Mouse (Mus musculus): Measurements from ENCODE around the gene Zfp92. TPM values are rescaled to one million over a fixed set of nuclear protein-coding genes. Genes with fewer than 3 reads are reported as not detected.

Zfp92 gene
- total and polyA plus RNA-seq, 3 experiments: not detected

DNA sequence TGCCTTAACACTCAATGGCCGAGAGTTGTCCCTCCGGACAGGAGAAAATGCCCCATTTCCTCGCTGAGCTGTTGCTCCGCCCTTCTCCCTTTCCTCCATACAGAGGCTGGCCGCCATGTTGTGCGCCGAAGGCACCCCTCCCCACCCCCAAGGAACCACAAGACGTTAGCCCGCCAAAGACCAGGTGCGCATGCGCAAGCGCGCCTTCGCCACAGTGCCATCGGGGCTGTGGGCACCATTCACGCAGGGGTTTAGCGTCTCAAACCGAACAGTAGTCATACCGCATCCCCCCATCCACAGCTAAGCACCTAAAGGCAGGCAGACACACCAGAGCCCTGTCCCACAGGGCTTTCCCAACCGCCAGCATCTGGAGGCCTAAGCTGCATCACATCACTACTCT lies 9.9 kb upstream of the Zfp92 start:
- H3K79me2 ChIP-seq (replicated peaks; ENCODE audit: control insufficient read depth, insufficient read depth, low read length): no peaks in the 10 kb centered on the region
- WGBS: 82% methylated on average over 20 of the region's 20 CpGs
- no peak overlapping the region for H3K9ac ChIP-seq (ENCODE audit: low read depth, low read length)
- no peak overlapping the region for H3K27ac ChIP-seq
- intact Hi-C loops (cut with DNase I): no loop called here
- TF ChIP-seq CTCF (IDR thresholded peaks at IDR 0.05) (no peak), EP300 (IDR thresholded peaks at IDR 0.05; ENCODE audit: insufficient read depth, low read depth, low read length) (no peak), POLR2A (IDR thresholded peaks at IDR 0.05; ENCODE audit: insufficient read depth, low read depth, low read length) (no peak)
- H3K36me3 ChIP-seq (ENCODE audit: control insufficient read depth, insufficient read depth, low read length): no peaks in the 10 kb centered on the region
- no peak overlapping the region for H3K4me3 ChIP-seq
- DNase-seq: no peak
- H3K4me1 ChIP-seq (ENCODE audit: control insufficient read depth, insufficient read depth, low read length): no peaks in the 10 kb centered on the region
- H3K27me3 ChIP-seq (ENCODE audit: control insufficient read depth, insufficient read depth, low read length): no peaks in the 10 kb centered on the region

GRCm38 (mm10) chrX:73401616-73402015 lies 9.3 kb upstream of the Zfp92 start:
- Histone ChIP-seq H3K27me3 (ENCODE audit: control insufficient read depth, insufficient read depth, low read length) (no peaks in the 10 kb centered on the region), H3K9ac (ENCODE audit: low read depth, low read length) (no peak overlapping the region), H3K36me3 (ENCODE audit: control insufficient read depth, insufficient read depth, low read length) (no peaks in the 10 kb centered on the region), H3K79me2 (replicated peaks; ENCODE audit: control insufficient read depth, insufficient read depth, low read length) (no peaks in the 10 kb centered on the region), H3K4me3 (no peak overlapping the region), H3K4me1 (ENCODE audit: control insufficient read depth, insufficient read depth, low read length) (no peaks in the 10 kb centered on the region), H3K27ac (no peak overlapping the region)
- 88% methylated on average over 12 of the region's 12 CpGs for WGBS
- no peak for DNase-seq
- intact Hi-C loops (cut with DNase I): no loop called here
- TF ChIP-seq CTCF (IDR thresholded peaks at IDR 0.05) (no peak), EP300 (IDR thresholded peaks at IDR 0.05; ENCODE audit: insufficient read depth, low read depth, low read length) (no peak), POLR2A (IDR thresholded peaks at IDR 0.05; ENCODE audit: insufficient read depth, low read depth, low read length) (no peak)

- H3K36me3 ChIP-seq (ENCODE audit: control insufficient read depth, insufficient read depth, low read length): no peaks in the 10 kb centered on the region
- H3K79me2 ChIP-seq (replicated peaks; ENCODE audit: control insufficient read depth, insufficient read depth, low read length): no peaks in the 10 kb centered on the region
- no peak for TF ChIP-seq EP300 (IDR thresholded peaks at IDR 0.05; ENCODE audit: insufficient read depth, low read depth, low read length)
- no peak for TF ChIP-seq CTCF (IDR thresholded peaks at IDR 0.05)
- no peak for TF ChIP-seq POLR2A (IDR thresholded peaks at IDR 0.05; ENCODE audit: insufficient read depth, low read depth, low read length)
- WGBS: 18% methylated on average over 1 of the region's 1 CpGs
- no peak overlapping the region for H3K4me3 ChIP-seq
- H3K9ac ChIP-seq (ENCODE audit: low read depth, low read length): no peak overlapping the region
- no peak overlapping the region for H3K27ac ChIP-seq
- H3K4me1 ChIP-seq (ENCODE audit: control insufficient read depth, insufficient read depth, low read length): no peaks in the 10 kb centered on the region
- DNase-seq: no peak
- H3K27me3 ChIP-seq (ENCODE audit: control insufficient read depth, insufficient read depth, low read length): 0 out of 2 replicates have a peak, but pooled peaks cover 3% of the 10 kb centered on the region
- intact Hi-C loops (cut with DNase I): no loop called here
Measured at GRCm38 (mm10) chrX:73412767-73413166, 1.9 kb downstream of the Zfp92 start.

GRCm38 (mm10) chrX:73430036-73430435 lies 19.1 kb downstream of the Zfp92 start:
- no peaks in the 10 kb centered on the region for H3K36me3 ChIP-seq (ENCODE audit: control insufficient read depth, insufficient read depth, low read length)
- intact Hi-C loops (cut with DNase I): loop anchor here (5.0 kb wide), 1 partner anchor 118 kb away; no protein-coding TSS in a partner anchor
- H3K4me3 ChIP-seq: no peak overlapping the region
- no peak for DNase-seq
- no peaks in the 10 kb centered on the region for H3K4me1 ChIP-seq (ENCODE audit: control insufficient read depth, insufficient read depth, low read length)
- no peak for TF ChIP-seq EP300 (IDR thresholded peaks at IDR 0.05; ENCODE audit: insufficient read depth, low read depth, low read length)
- peak; percentile 51 for TF ChIP-seq CTCF (IDR thresholded peaks at IDR 0.05)
- no peak for TF ChIP-seq POLR2A (IDR thresholded peaks at IDR 0.05; ENCODE audit: insufficient read depth, low read depth, low read length)
- WGBS: 77% methylated on average over 2 of the region's 2 CpGs
- no peak overlapping the region for H3K9ac ChIP-seq (ENCODE audit: low read depth, low read length)
- H3K27ac ChIP-seq: no peak overlapping the region
- no peaks in the 10 kb centered on the region for H3K79me2 ChIP-seq (replicated peaks; ENCODE audit: control insufficient read depth, insufficient read depth, low read length)
- H3K27me3 ChIP-seq (ENCODE audit: control insufficient read depth, insufficient read depth, low read length): no peaks in the 10 kb centered on the region

DNA sequence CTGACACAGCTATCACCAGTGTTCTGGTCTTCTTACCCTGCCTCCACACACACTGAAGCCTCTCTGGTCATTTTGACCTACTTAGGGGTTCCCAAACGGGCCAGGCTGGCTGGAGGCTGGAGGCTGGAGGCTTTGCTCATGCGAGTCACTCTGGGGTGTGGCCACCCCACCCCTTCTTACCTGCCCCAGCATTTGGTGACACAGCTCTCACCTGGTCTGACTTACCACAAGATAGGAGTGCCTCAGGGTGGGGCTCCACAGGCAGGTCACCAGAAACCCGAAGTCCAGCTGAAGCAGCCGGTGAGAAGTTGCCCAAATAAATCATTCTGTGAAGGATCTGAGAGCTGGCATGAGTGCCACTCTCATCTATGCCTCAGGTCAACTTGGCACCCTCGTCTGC lies 22.0 kb downstream of the Zfp92 start:
- Histone ChIP-seq H3K4me1 (ENCODE audit: control insufficient read depth, insufficient read depth, low read length) (no peaks in the 10 kb centered on the region), H3K9ac (ENCODE audit: low read depth, low read length) (no peak overlapping the region), H3K27me3 (ENCODE audit: control insufficient read depth, insufficient read depth, low read length) (no peaks in the 10 kb centered on the region), H3K27ac (no peak overlapping the region), H3K4me3 (no peak overlapping the region), H3K36me3 (ENCODE audit: control insufficient read depth, insufficient read depth, low read length) (no peaks in the 10 kb centered on the region), H3K79me2 (replicated peaks; ENCODE audit: control insufficient read depth, insufficient read depth, low read length) (no peaks in the 10 kb centered on the region)
- DNase-seq: no peak
- intact Hi-C loops (cut with DNase I): loop anchor here (5.0 kb wide), 1 partner anchor 121 kb away; no protein-coding TSS in a partner anchor
- 80% methylated on average over 5 of the region's 5 CpGs for WGBS
- TF ChIP-seq POLR2A (IDR thresholded peaks at IDR 0.05; ENCODE audit: insufficient read depth, low read depth, low read length) (no peak), EP300 (IDR thresholded peaks at IDR 0.05; ENCODE audit: insufficient read depth, low read depth, low read length) (no peak), CTCF (IDR thresholded peaks at IDR 0.05) (no peak)

DNA sequence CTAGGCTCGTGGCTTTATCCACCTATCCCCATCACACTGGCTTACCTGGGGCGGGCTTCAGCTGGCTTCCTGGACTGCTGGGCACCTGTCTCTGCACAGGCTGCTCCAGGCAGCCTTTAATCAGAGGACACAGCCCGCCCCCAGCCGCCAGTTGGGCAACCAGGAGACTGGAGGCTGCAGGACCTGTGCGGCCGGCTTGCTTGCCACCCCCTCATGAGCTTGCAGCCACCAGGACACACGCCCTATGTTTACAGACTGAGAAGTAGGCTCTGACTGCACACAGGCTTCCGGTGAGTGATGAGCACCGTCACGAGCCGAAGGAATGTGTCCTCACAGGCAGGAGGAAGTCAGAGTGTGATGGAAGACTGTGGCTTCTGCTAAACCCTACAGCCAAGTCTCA lies 24.4 kb downstream of the Zfp92 start, which contains the start of gene Trex2:
TSS of gene Trex2 (minus strand) at position 93 of the 400 bp plus-strand sequence.
- H3K4me1 ChIP-seq (ENCODE audit: control insufficient read depth, insufficient read depth, low read length): no peaks in the 10 kb centered on the region
- no peak for DNase-seq
- H3K36me3 ChIP-seq (ENCODE audit: control insufficient read depth, insufficient read depth, low read length): no peaks in the 10 kb centered on the region
- WGBS: 73% methylated on average over 11 of the region's 11 CpGs
- no peak within 1 kb of the TSS for H3K27ac ChIP-seq
- H3K79me2 ChIP-seq (replicated peaks; ENCODE audit: control insufficient read depth, insufficient read depth, low read length): no peaks in the 10 kb centered on the region
- no peak within 1 kb of the TSS for H3K9ac ChIP-seq (ENCODE audit: low read depth, low read length)
- no peaks in the 10 kb centered on the region for H3K27me3 ChIP-seq (ENCODE audit: control insufficient read depth, insufficient read depth, low read length)
- TF ChIP-seq CTCF (IDR thresholded peaks at IDR 0.05) (no peak), EP300 (IDR thresholded peaks at IDR 0.05; ENCODE audit: insufficient read depth, low read depth, low read length) (no peak), POLR2A (IDR thresholded peaks at IDR 0.05; ENCODE audit: insufficient read depth, low read depth, low read length) (no peak)
- intact Hi-C loops (cut with DNase I): no loop called here
- H3K4me3 ChIP-seq: no peak within 1 kb of the TSS

Data from heart, adult 2 months (tissue).